Mouse (Mus musculus): ENCODE results near the gene Tmtc2. TPM values are rescaled to one million over a fixed set of nuclear protein-coding genes. Genes with fewer than 3 reads are reported as not detected.

The Tmtc2 gene
- polyA plus RNA-seq, 1 experiment: 1.4 TPM

- Histone ChIP-seq H3K27me3 (ENCODE audit: control insufficient read depth, insufficient read depth, low read length) (no peaks in the 10 kb centered on the region), H3K4me3 (ENCODE audit: control insufficient read depth, insufficient read depth, low read length) (no peak overlapping the region), H3K4me1 (replicated peaks; ENCODE audit: control insufficient read depth, insufficient read depth, low read length) (no peaks in the 10 kb centered on the region), H3K27ac (ENCODE audit: control insufficient read depth, insufficient read depth, low read length) (no peak overlapping the region), H3K36me3 (ENCODE audit: control insufficient read depth, insufficient read depth, low read length) (no peaks in the 10 kb centered on the region)
- TF ChIP-seq CTCF (IDR thresholded peaks at IDR 0.05; ENCODE audit: borderline replicate concordance, control insufficient read depth, extremely low read depth, insufficient read depth, low read length, poor library complexity): no peak
- no peak for TF ChIP-seq POLR2A (IDR thresholded peaks at IDR 0.05; ENCODE audit: control insufficient read depth, extremely low read depth, insufficient read depth, low read length, poor library complexity)
- no peak for DNase-seq
- WGBS: 81% methylated on average over 6 of the region's 6 CpGs
These were observed 17.2 kb downstream of the Tmtc2 start for GRCm38 (mm10) chr10:105556890-105557572.

GRCm38 (mm10) chr10:105554153-105554552 is 20.1 kb downstream of the Tmtc2 start:
- Histone ChIP-seq H3K4me3 (ENCODE audit: control insufficient read depth, insufficient read depth, low read length) (no peak overlapping the region), H3K4me1 (replicated peaks; ENCODE audit: control insufficient read depth, insufficient read depth, low read length) (no peaks in the 10 kb centered on the region), H3K27me3 (ENCODE audit: control insufficient read depth, insufficient read depth, low read length) (no peaks in the 10 kb centered on the region), H3K36me3 (ENCODE audit: control insufficient read depth, insufficient read depth, low read length) (no peaks in the 10 kb centered on the region), H3K27ac (ENCODE audit: control insufficient read depth, insufficient read depth, low read length) (no peak overlapping the region)
- TF ChIP-seq POLR2A (IDR thresholded peaks at IDR 0.05; ENCODE audit: control insufficient read depth, extremely low read depth, insufficient read depth, low read length, poor library complexity) (no peak), CTCF (IDR thresholded peaks at IDR 0.05; ENCODE audit: borderline replicate concordance, control insufficient read depth, extremely low read depth, insufficient read depth, low read length, poor library complexity) (no peak)
- 95% methylated on average over 2 of the region's 2 CpGs for WGBS
- DNase-seq: no peak

GRCm38 (mm10) chr10:105548040-105548439 is 26.2 kb downstream of the Tmtc2 start:
- 76% methylated on average over 2 of the region's 2 CpGs for WGBS
- no peak for DNase-seq
- TF ChIP-seq POLR2A (IDR thresholded peaks at IDR 0.05; ENCODE audit: control insufficient read depth, extremely low read depth, insufficient read depth, low read length, poor library complexity) (no peak), CTCF (IDR thresholded peaks at IDR 0.05; ENCODE audit: borderline replicate concordance, control insufficient read depth, extremely low read depth, insufficient read depth, low read length, poor library complexity) (no peak)

GRCm38 (mm10) chr10:105544004-105545003 is 29.9 kb downstream of the Tmtc2 start:
- H3K36me3 ChIP-seq (ENCODE audit: control insufficient read depth, insufficient read depth, low read length): no peaks in the 10 kb centered on the region
- H3K4me1 ChIP-seq (replicated peaks; ENCODE audit: control insufficient read depth, insufficient read depth, low read length): no peaks in the 10 kb centered on the region
- no peak for DNase-seq
- 93% methylated on average over 2 of the region's 2 CpGs for WGBS
- no peak overlapping the region for H3K27ac ChIP-seq (ENCODE audit: control insufficient read depth, insufficient read depth, low read length)
- no peaks in the 10 kb centered on the region for H3K27me3 ChIP-seq (ENCODE audit: control insufficient read depth, insufficient read depth, low read length)
- H3K4me3 ChIP-seq (ENCODE audit: control insufficient read depth, insufficient read depth, low read length): no peak overlapping the region
- TF ChIP-seq CTCF (IDR thresholded peaks at IDR 0.05; ENCODE audit: borderline replicate concordance, control insufficient read depth, extremely low read depth, insufficient read depth, low read length, poor library complexity) (no peak), POLR2A (IDR thresholded peaks at IDR 0.05; ENCODE audit: control insufficient read depth, extremely low read depth, insufficient read depth, low read length, poor library complexity) (no peak)

More at GRCm38 (mm10) chr10:105548040-105548439, 26.2 kb downstream of the Tmtc2 start:
- Histone ChIP-seq H3K36me3 (ENCODE audit: control insufficient read depth, insufficient read depth, low read length) (no peaks in the 10 kb centered on the region), H3K27ac (ENCODE audit: control insufficient read depth, insufficient read depth, low read length) (no peak overlapping the region), H3K27me3 (ENCODE audit: control insufficient read depth, insufficient read depth, low read length) (no peaks in the 10 kb centered on the region), H3K4me3 (ENCODE audit: control insufficient read depth, insufficient read depth, low read length) (no peak overlapping the region), H3K4me1 (replicated peaks; ENCODE audit: control insufficient read depth, insufficient read depth, low read length) (no peaks in the 10 kb centered on the region)

GRCm38 (mm10) chr10:105542081-105542480 is 32.2 kb downstream of the Tmtc2 start:
- Histone ChIP-seq H3K27ac (ENCODE audit: control insufficient read depth, insufficient read depth, low read length) (no peak overlapping the region), H3K36me3 (ENCODE audit: control insufficient read depth, insufficient read depth, low read length) (no peaks in the 10 kb centered on the region), H3K4me3 (ENCODE audit: control insufficient read depth, insufficient read depth, low read length) (no peak overlapping the region), H3K27me3 (ENCODE audit: control insufficient read depth, insufficient read depth, low read length) (no peaks in the 10 kb centered on the region), H3K4me1 (replicated peaks; ENCODE audit: control insufficient read depth, insufficient read depth, low read length) (no peaks in the 10 kb centered on the region)
- DNase-seq: no peak
- TF ChIP-seq CTCF (IDR thresholded peaks at IDR 0.05; ENCODE audit: borderline replicate concordance, control insufficient read depth, extremely low read depth, insufficient read depth, low read length, poor library complexity): no peak
- no peak for TF ChIP-seq POLR2A (IDR thresholded peaks at IDR 0.05; ENCODE audit: control insufficient read depth, extremely low read depth, insufficient read depth, low read length, poor library complexity)
- WGBS: 97% methylated on average over 6 of the region's 6 CpGs

GRCm38 (mm10) chr10:105539697-105540096 is 34.6 kb downstream of the Tmtc2 start:
- Histone ChIP-seq H3K4me1 (replicated peaks; ENCODE audit: control insufficient read depth, insufficient read depth, low read length) (no peaks in the 10 kb centered on the region), H3K36me3 (ENCODE audit: control insufficient read depth, insufficient read depth, low read length) (no peaks in the 10 kb centered on the region), H3K4me3 (ENCODE audit: control insufficient read depth, insufficient read depth, low read length) (no peak overlapping the region), H3K27ac (ENCODE audit: control insufficient read depth, insufficient read depth, low read length) (no peak overlapping the region), H3K27me3 (ENCODE audit: control insufficient read depth, insufficient read depth, low read length) (no peaks in the 10 kb centered on the region)
- TF ChIP-seq CTCF (IDR thresholded peaks at IDR 0.05; ENCODE audit: borderline replicate concordance, control insufficient read depth, extremely low read depth, insufficient read depth, low read length, poor library complexity) (no peak), POLR2A (IDR thresholded peaks at IDR 0.05; ENCODE audit: control insufficient read depth, extremely low read depth, insufficient read depth, low read length, poor library complexity) (no peak)
- no peak for DNase-seq
- WGBS: 94% methylated on average over 5 of the region's 5 CpGs
